Mouse (Mus musculus) embryonic facial prominence, embryonic 14.5 days (tissue): ENCODE measurements around the gene Cxcl1. TPM values are rescaled to one million over a fixed set of nuclear protein-coding genes. Genes with fewer than 3 reads are reported as not detected.

Source experiments
- ATAC-seq: fragments of 200-750 bp; cut with Nextera tagmentation; 2 replicates; pipeline ENCODE4 v1.8.0; 2017; ENCODE audit warnings: low read depth, moderate number of reproducible peaks, moderate TSS enrichment
- DNase-seq: peaks from one replicate; pipeline ENCODE4 v3.0.0-alpha.2; 2015; ENCODE audit warnings: low spot score
- H3K27ac ChIP-seq: fragments of 300-500 bp; sonication (generic); replicated peaks from 2 replicates; pipeline ENCODE4 v1.5.1; 2014; ENCODE audit warnings: low read depth, mild to moderate bottlenecking, low read length, moderate library complexity
- H3K27me3 ChIP-seq: fragments of 300-500 bp; sonication (generic); replicated peaks from 2 replicates; pipeline ENCODE4 v1.6.1; 2014; ENCODE audit warnings: low read length; ENCODE audit not compliant: control insufficient read depth, insufficient read depth
- H3K36me3 ChIP-seq: fragments of 300-500 bp; sonication (generic); 2 replicates; pipeline ENCODE4 v1.6.1; 2014; ENCODE audit warnings: low read length, mixed read lengths; ENCODE audit not compliant: control insufficient read depth, insufficient read depth
- H3K4me1 ChIP-seq: fragments of 300-500 bp; sonication (generic); 2 replicates; pipeline ENCODE4 v1.6.1; 2014; ENCODE audit warnings: antibody characterized with exemption, low read length; ENCODE audit not compliant: control insufficient read depth, insufficient read depth
- H3K4me2 ChIP-seq: fragments of 300-500 bp; sonication (generic); 2 replicates; pipeline ENCODE4 v1.6.1; 2014; ENCODE audit warnings: low read depth, mild to moderate bottlenecking, low read length, moderate library complexity, mixed read lengths
- H3K4me3 ChIP-seq: fragments of 300-500 bp; sonication (generic); 2 replicates; pipeline ENCODE4 v1.5.1; 2014; ENCODE audit warnings: low read depth, mild to moderate bottlenecking, low read length
- H3K9ac ChIP-seq: fragments of 300-500 bp; sonication (generic); 2 replicates; pipeline ENCODE4 v1.6.1; 2014; ENCODE audit warnings: low read depth, mild to moderate bottlenecking, low read length, moderate library complexity, mixed read lengths
- H3K9me3 ChIP-seq: fragments of 300-500 bp; sonication (generic); 2 replicates; pipeline ENCODE4 v1.6.1; 2016; ENCODE audit warnings: low read length; ENCODE audit not compliant: control insufficient read depth
- WGBS: fragments of 180-500 bp; shearing (Covaris S2); extraction: QIAGEN DNeasy Blood & Tissue Kit; methylation state at CpG from one replicate; pipeline ENCODE4 v1.1.7; 2014; 5-methylcytosine and 5-hydroxymethylcytosine counted together
- polyA plus RNA-seq: library from polyadenylated mRNA; unstranded; fragments of >200 nt; fragmentation: Nextera tagmentation; extraction: Ambion mirVana; gene quantifications from 2 replicates; pipeline ENCODE4 v1.2.1, GENCODE M21; 2014

Gene Cxcl1
- polyA plus RNA-seq, 1 experiment from 2014 or later, result 1.3 TPM

DNA sequence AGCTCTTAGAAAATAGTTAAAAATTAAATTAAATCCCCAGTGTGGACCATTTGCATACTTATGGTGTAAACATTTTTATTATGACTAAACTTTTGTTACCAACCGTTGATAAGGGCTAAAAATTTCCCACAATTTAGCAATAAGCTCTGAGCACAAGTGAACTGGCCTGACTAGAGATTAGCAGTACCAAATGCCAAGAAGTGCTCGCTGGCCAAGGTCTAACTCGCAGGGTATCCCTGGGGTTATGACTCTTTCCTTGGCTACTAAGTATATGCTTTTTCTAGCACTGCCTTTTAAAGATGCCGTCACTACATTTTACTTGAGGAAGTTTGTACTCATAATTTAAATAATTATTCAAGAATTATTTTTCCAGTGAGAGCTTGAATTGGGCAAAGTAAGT, 10.0 kb upstream of the Cxcl1 start:
- H3K4me2 ChIP-seq, result no peak overlapping the region
- no peaks in the 10 kb centered on the region for H3K4me1 ChIP-seq
- no peak overlapping the region for H3K4me3 ChIP-seq
- no peaks in the 10 kb centered on the region for H3K27me3 ChIP-seq
- ATAC-seq (no peak), DNase-seq (no peak)
- no peaks in the 10 kb centered on the region for H3K9me3 ChIP-seq
- 89% methylated on average over 4 of the region's 4 CpGs for WGBS
- H3K36me3 ChIP-seq, result no peaks in the 10 kb centered on the region
- no peak overlapping the region for H3K9ac ChIP-seq
- H3K27ac ChIP-seq, result no peak overlapping the region

DNA sequence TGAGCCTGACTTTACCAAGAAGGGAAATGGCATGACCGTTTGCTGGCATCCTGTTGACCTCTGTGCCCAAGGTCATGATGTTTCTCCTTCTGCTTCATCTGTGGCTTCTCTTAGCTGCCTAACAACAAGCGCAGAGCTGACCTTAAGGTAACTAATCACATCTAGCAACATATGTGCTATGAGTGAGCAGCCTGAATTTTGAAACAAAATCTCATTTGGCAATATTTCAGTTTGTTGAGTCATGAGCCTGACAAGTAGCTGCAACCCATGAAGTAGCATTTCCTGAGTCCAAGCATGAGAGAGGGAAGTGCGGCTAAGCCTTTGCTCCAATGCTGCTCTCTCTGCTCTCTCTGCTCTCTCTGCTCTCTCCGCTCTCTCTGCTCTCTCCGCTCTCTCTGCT, 9.4 kb upstream of the Cxcl1 start:
- WGBS, result 83% methylated on average over 5 of the region's 5 CpGs

GRCm38 (mm10) chr5:90882146-90882545, 8.9 kb upstream of the Cxcl1 start:
- no peaks in the 10 kb centered on the region for H3K4me1 ChIP-seq
- WGBS, result 77% methylated on average over 5 of the region's 5 CpGs
- ATAC-seq, result no peak
- H3K27ac ChIP-seq, result no peak overlapping the region
- no peak overlapping the region for H3K4me3 ChIP-seq
- H3K36me3 ChIP-seq, result no peaks in the 10 kb centered on the region
- H3K27me3 ChIP-seq, result no peaks in the 10 kb centered on the region
- H3K9me3 ChIP-seq, result no peaks in the 10 kb centered on the region
- no peak overlapping the region for H3K4me2 ChIP-seq
- H3K9ac ChIP-seq, result no peak overlapping the region
- no peak for DNase-seq

More for the DNA sequence above, 9.4 kb upstream of the Cxcl1 start:
- Histone ChIP-seq H3K9me3 (no peaks in the 10 kb centered on the region), H3K27ac (no peak overlapping the region), H3K4me1 (no peaks in the 10 kb centered on the region), H3K27me3 (no peaks in the 10 kb centered on the region), H3K4me2 (no peak overlapping the region), H3K9ac (no peak overlapping the region), H3K4me3 (no peak overlapping the region), H3K36me3 (no peaks in the 10 kb centered on the region)
- no peak for DNase-seq
- ATAC-seq, result no peak

DNA sequence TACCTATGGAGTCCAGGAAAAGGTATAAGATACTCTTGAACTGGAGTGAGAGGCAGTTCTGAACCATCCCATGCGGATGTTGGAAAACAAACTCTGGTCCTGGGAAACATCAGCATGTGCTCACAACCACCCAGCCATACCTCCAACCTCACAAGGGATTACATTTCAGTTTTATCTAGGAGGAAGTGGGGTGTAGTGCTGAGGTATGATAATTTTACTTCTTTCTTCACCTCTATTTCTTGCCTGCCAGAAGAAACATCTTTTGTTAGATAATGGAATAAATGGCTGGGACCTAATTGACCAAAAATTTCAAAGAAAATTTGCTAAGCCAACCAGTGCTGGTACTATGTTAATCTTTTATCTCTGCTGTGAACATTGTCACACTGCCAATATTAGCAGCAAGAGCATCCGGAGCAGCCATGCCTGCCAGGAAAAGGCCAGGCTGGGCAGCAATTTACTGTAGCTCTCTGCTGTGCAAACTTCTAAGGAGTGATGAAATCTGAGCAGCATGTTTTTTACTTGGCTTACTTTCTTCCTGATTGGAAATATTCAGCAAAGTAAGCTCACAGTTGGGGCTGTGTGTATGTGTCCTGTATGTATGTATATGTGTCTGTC, 6.3 kb upstream of the Cxcl1 start:
- no peak overlapping the region for H3K27ac ChIP-seq
- H3K27me3 ChIP-seq, result no peaks in the 10 kb centered on the region
- no peak overlapping the region for H3K4me2 ChIP-seq
- 44% methylated on average over 2 of the region's 2 CpGs for WGBS
- no peak overlapping the region for H3K4me3 ChIP-seq
- H3K9me3 ChIP-seq, result no peaks in the 10 kb centered on the region
- H3K4me1 ChIP-seq, result no peaks in the 10 kb centered on the region
- no peaks in the 10 kb centered on the region for H3K36me3 ChIP-seq
- H3K9ac ChIP-seq, result no peak overlapping the region
- ATAC-seq (peak; percentile 12; the same call in 1 of the 2 replicates), DNase-seq (peak; percentile 54)

- 75% methylated on average over 5 of the region's 5 CpGs for WGBS
- Histone ChIP-seq H3K4me1 (peaks cover 9% of the 10 kb centered on the region; the same call in 1 of the 2 replicates), H3K9ac (no peak overlapping the region), H3K27me3 (no peaks in the 10 kb centered on the region; the same call in 1 of the 2 replicates), H3K27ac (no peak overlapping the region), H3K9me3 (no peaks in the 10 kb centered on the region), H3K4me2 (no peak overlapping the region), H3K4me3 (no peak overlapping the region), H3K36me3 (no peaks in the 10 kb centered on the region)
- DNase-seq (no peak), ATAC-seq (no peak)
These were observed 2.4 kb upstream of the Cxcl1 start for GRCm38 (mm10) chr5:90888661-90889060.

DNA sequence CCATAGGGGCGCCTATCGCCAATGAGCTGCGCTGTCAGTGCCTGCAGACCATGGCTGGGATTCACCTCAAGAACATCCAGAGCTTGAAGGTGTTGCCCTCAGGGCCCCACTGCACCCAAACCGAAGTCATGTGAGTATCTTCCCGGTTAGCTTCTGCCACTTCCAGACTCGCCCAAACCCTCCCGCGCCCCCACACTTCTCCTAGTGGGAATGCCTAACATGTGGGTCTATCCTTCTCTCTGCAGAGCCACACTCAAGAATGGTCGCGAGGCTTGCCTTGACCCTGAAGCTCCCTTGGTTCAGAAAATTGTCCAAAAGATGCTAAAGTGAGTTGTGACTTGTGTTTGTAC, 398 bp downstream of the Cxcl1 start:
- Histone ChIP-seq H3K36me3 (no peaks in the 10 kb centered on the region), H3K4me2 (peak overlapping the region; percentile 94), H3K9ac (peak overlapping the region; percentile 62), H3K9me3 (no peaks in the 10 kb centered on the region), H3K27me3 (no peaks in the 10 kb centered on the region; the same call in 1 of the 2 replicates), H3K4me1 (peaks cover 9% of the 10 kb centered on the region; the same call in 1 of the 2 replicates), H3K27ac (no peak overlapping the region), H3K4me3 (peak overlapping the region; percentile 46)
- no peak for ATAC-seq
- DNase-seq, result no peak
- 22% methylated on average over 10 of the region's 10 CpGs for WGBS

- H3K4me3 ChIP-seq, result no peak overlapping the region
- no peaks in the 10 kb centered on the region; the same call in 1 of the 2 replicates for H3K27me3 ChIP-seq
- 73% methylated on average over 8 of the region's 8 CpGs for WGBS
- H3K9me3 ChIP-seq, result no peaks in the 10 kb centered on the region
- ATAC-seq (no peak), DNase-seq (no peak)
- H3K9ac ChIP-seq, result no peak overlapping the region
- peaks cover 9% of the 10 kb centered on the region; the same call in 1 of the 2 replicates for H3K4me1 ChIP-seq
- H3K27ac ChIP-seq, result no peak overlapping the region
- no peaks in the 10 kb centered on the region for H3K36me3 ChIP-seq
- no peak overlapping the region for H3K4me2 ChIP-seq
These were observed 3.2 kb downstream of the Cxcl1 start for GRCm38 (mm10) chr5:90894231-90894630.

DNA sequence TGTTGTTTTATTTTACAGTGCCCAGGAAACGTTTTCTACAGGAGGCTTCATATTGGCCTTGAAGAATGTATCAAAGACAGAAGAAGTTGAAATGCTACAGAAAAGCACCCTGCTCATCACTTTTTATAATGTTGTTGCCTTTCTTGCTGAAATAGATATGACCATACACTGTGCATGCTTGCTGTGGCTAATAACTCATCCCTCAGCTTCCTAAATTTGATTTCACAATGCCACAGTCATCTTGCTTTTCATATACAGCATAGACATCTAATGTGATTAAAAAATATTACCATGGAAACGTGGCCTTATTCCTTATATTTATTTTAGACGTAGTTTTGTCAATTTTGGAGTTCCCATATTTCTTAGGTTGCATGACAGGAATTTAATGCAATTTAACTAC, 6.4 kb downstream of the Cxcl1 start:
- Histone ChIP-seq H3K27ac (no peak overlapping the region), H3K36me3 (no peaks in the 10 kb centered on the region), H3K9ac (no peak overlapping the region), H3K4me2 (no peak overlapping the region), H3K27me3 (no peaks in the 10 kb centered on the region; the same call in 1 of the 2 replicates), H3K4me1 (peaks cover 8% of the 10 kb centered on the region; the same call in 1 of the 2 replicates), H3K9me3 (no peaks in the 10 kb centered on the region), H3K4me3 (no peak overlapping the region)
- 72% methylated on average over 3 of the region's 3 CpGs for whole genome bisulfite sequencing
- no peak for DNase-seq
- no peak for ATAC-seq

- 84% methylated on average over 5 of the region's 5 CpGs for WGBS
- H3K9ac ChIP-seq, result no peak overlapping the region
- H3K27ac ChIP-seq, result no peak overlapping the region
- ATAC-seq, result no peak
- peaks cover 16% of the 10 kb centered on the region for H3K4me1 ChIP-seq
- no peak overlapping the region for H3K4me2 ChIP-seq
- peaks cover 10% of the 10 kb centered on the region for H3K27me3 ChIP-seq
- DNase-seq, result no peak
- no peak overlapping the region for H3K4me3 ChIP-seq
- no peaks in the 10 kb centered on the region for H3K36me3 ChIP-seq
- no peaks in the 10 kb centered on the region for H3K9me3 ChIP-seq
These were observed 8.3 kb downstream of the Cxcl1 start for GRCm38 (mm10) chr5:90899308-90899707.
